Mouse (Mus musculus): ENCODE data around the gene Zrsr1.

Zrsr1 gene

DNA sequence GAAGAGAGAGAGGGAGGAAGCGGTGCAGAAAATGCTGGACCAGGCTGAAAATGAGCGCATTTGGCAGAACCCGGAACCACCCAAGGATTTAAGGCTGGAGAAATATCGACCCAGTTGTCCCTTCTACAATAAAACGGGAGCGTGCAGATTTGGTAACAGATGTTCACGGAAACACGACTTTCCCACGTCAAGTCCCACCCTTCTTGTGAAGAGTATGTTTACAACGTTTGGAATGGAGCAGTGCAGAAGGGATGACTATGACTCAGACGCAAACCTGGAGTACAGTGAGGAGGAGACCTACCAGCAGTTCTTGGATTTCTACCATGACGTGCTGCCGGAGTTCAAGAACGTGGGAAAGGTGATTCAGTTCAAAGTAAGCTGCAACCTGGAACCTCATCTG lies 1.8 kb downstream of the Zrsr1 start:
- DNase-seq, result no peak

DNA sequence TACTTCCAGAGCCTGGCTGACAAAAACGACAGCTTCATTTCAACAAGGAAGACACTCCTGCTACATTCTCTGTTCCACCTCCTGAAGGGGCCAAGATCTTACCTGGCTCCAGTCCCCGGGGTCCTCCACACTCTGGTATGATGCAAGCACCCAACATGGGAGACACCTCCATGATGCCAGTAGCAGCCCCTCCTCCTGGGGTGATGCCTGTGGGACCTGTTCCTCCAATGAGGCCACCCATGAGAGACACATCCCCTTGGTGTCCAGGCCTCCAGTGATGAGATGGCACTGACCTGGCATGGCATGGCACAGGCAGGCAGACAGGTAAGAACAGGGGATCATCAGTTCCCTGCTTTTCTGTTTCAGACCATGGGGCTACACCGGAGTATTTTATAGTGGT lies 6.4 kb downstream of the Zrsr1 start:
- no peak for DNase-seq

GRCm38 (mm10) chr11:22978711-22979110 lies 6.9 kb downstream of the Zrsr1 start:
- peak; percentile 79 to 86 for DNase-seq

- no peak for DNase-seq
Observed at GRCm38 (mm10) chr11:22979221-22979620, 7.4 kb downstream of the Zrsr1 start.

DNA sequence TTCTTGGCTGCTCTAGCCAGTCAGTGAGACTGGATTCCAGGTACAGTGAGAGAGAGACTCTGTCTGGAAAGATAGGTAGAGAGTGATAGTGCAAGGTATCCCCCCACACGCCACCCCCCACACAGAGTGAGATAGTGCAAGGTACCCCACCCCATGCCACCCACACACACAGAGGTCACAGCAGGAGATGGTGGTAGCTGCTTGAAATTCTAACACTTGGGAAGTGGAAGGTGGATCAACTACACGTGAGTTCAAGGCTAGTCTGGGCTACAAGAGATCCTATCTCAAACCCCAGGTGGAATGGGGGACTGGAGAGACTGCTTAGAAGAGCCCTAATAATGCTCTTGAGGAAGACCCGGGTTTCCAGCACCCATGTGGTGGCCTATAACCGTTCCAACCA lies 9.2 kb downstream of the Zrsr1 start:
- DNase-seq, result no peak

GRCm38 (mm10) chr11:22981543-22981950 lies 9.7 kb downstream of the Zrsr1 start:
- DNase-seq, result peak in 1 of 2 experiments; percentile 31

GRCm38 (mm10) chr11:22981984-22982757 lies 10.4 kb downstream of the Zrsr1 start, which contains the start of the genes Gm28048 and Commd1:
Gene Gm28048, minus strand, starts transcription at chr11:22982090.
Gene Commd1, minus strand, starts transcription at chr11:22982382.
- peak; percentile 98 to 99 for DNase-seq

DNA sequence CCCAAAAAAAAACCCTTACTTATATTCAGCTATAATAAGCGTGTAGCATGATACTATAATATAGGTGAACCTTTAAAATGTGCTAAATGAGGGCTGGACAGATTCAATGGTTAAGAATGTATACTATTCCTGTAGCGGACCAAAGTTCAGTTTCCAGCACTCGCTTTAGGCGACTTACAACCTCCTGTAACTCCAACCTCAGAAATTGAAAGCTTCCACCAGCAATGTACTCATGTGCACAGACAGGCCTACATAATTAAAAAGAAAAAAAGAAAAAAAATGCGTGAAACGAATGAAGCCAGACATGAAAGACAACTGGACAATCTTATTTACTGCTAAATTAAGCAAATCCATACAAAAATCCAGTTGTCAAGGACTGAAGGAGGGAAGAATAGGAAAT lies 11.0 kb downstream of the Zrsr1 start:
- no peak for DNase-seq

DNA sequence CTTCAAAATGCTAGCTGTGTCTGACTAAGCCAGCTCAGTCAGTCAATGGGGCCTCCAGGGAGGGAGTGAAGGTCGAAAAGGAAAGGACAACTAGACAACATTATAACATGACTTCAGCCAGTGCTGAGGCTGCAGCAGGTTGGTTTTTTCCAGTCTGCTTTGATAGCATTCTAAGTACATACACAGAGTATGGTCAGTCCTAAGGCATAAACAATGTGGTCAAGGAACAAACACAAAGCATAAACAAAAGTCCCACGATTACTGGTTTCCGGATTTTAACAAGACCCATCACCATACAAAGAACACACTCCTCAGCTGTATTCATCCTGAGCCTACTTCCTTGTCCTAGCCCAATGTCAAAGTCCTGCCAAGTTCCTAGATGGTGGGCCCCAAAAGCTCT lies 13.7 kb downstream of the Zrsr1 start:
- no peak for DNase-seq

GRCm38 (mm10) chr11:22987357-22987756 lies 15.6 kb downstream of the Zrsr1 start:
- DNase-seq, result peak; percentile 68 to 77

GRCm38 (mm10) chr11:22989786-22990185 lies 18.0 kb downstream of the Zrsr1 start:
- no peak for DNase-seq

- DNase-seq, result peak; percentile 93 to 96
Observed at GRCm38 (mm10) chr11:22990393-22991126, 18.8 kb downstream of the Zrsr1 start, which contains the start of gene Cct4. Gene Cct4, plus strand, starts transcription at chr11:22990519.

DNA sequence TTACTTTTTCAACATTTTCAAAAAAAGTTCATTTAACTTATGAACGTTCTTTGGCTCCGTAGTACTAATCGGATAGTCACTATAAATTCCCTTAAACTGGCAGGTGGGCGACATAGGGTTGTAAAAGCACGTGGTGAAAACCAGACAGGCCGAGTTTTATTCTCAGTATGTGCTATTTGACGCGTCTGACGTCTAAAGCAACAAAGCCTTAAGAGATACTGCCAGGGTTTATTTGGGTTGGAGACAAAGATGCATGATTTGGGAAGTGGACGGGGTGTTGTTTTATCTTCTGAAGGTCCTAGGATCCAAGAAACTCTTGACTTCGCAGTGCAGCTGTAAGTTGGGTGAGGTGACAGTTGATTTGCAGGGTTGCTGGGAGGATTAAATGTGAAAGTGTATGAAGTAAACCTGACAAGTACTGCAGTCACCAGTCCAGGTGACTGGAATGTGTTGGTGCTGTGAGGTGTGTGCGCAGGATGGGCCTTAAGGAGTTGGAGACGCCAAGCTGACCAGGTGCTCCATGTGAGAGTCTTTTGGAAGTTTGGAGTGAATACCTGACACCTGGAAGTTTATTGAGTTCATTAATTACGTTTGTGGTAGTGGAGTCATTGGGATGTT lies 19.5 kb downstream of the Zrsr1 start:
- DNase-seq, result no peak

DNA sequence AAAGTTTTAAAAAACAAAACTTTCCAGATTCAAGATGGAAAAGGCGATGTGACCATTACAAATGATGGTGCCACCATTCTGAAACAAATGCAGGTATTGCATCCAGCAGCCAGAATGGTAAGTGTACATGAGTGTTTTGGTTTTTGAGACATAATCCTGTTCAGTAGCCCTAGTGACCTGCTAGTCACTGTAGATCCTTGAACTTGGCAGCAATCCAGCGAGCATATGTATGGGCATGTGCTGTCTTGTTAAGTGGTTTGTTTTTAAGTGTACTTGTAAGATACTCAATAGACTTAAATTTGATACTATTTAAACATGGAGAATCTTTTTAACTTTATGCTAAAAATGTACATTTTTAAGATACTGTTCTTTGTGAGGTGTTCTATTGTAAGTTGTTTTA lies 22.5 kb downstream of the Zrsr1 start:
- DNase-seq, result peak in 1 of 2 experiments; percentile 43

GRCm38 (mm10) chr11:22995461-22995860 lies 23.7 kb downstream of the Zrsr1 start:
- no peak for DNase-seq

- DNase-seq, result no peak
Observed at GRCm38 (mm10) chr11:22998308-22998707, 26.5 kb downstream of the Zrsr1 start.

DNA sequence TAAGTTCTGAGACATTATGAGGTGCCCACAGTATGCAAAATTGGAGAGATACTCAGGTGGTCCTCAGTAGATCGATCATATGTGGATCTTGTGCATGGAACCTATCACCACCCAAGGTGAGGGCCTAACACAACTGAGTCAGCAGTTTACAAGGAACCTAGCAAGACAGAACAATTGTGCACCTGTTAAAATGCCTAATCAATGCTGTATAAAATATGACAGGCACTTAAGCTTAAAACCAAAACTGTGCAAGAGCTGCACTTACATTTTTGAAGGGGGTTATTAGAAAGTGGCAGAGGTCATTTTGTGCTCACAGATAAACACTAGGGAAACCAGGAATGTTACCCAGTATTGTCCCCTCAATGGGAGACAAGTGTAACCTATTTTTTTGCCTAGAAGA lies 33.5 kb downstream of the Zrsr1 start:
- no peak for DNase-seq

DNA sequence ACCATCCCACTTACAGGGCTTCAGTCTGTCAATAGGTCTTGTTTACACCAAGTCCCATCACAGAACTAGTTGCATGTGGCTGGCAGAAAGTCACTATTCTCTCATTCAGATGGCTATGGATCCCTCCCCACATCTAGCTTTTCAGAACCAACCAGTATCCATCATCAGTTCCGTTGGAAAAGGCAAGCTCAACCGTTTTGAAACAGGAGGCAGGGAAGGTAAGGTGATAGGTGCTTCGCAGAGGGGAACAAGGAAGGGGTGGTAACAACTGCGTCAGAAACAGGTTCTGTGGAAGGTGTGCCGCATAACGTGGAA lies 35.3 kb downstream of the Zrsr1 start:
- DNase-seq, result no peak

DNA sequence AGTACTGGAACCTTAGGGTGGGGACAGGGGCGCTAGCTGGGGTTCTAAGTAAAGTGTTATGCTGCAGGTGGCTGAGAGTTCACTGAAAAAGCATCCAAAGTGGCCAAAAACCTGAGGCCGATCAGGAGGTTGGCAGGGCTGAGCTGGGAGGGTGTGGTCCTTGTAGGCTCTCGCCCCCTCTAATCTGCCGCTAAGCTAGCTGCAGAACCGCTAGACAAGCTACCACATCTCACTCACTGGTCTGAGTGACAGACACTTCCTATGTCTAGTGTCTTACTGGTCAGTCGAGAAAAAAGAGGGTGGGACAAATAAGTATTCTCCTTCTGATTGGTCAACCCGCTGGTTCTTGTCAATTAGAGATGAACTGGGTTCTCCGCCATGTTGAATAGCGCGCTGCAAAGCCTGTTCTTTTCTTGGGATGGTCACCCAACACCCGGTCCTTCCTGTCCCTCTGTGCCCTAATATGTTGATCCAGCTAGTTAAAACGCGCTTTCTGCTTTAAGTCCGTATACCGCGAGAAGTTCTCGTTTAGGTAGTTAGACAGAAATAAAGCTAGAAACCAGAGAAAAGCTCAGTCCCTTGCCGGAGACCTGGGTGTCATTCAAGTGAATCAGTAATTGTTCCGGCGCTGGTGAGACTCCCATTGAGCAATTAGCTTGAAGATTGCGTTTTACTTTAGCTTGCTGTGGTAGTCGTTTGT lies 35.8 kb downstream of the Zrsr1 start, which contains the start of gene Fam161a:
TSS of gene Fam161a (plus strand) at position 51 of the 700 bp plus-strand sequence.
- DNase-seq, result peak; percentile 84 to 92

DNA sequence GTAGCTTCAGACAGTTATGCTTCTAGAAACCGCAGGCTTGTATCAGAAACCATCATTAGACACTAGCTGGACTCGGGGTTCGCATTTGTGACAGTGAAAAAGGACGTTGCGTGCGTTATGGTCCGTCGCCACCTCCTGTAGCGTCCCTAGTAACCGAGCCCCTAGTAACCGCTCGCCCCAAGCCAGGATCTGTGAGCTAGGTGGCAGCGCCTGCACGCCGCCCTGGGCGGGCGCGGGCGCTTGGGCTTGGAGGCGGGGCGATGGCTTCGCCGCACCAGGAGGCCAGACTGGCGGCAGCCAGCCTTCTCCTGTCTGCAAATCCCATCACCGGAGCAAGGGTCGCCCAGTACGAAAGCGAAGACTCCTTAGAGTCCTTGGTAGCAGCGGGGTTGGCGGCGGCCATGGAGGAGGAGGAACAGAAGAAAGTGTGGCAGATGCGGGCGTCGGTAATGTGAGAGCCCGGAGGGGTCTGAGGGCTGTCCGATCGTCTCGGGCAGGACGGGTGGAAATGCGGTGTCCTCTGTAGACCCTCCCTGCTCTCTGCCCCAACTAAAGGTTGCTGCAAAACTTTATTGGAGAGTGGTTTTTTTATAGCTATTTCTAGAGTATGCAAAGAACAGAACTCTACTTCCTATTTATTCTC lies 36.5 kb downstream of the Zrsr1 start:
- DNase-seq, result peak; percentile 87 to 90

DNA sequence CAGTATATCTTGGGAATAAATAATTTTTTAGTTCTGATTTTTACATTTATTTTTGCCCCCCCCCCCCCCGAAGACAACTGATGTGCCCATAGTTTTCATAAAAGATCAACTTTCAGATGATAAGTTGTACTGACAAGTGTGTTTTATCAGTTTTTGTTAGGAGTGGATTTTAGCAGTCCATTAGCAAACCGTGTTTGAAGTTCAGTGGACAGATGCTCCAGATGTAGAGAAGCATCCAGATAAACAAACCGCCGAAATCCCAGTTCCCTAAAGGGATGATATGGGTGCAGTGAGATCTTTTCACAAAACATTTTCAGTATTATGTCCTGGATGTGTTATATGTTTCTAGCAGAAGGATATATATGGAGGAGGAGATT lies 37.0 kb downstream of the Zrsr1 start:
- no peak for DNase-seq

DNA sequence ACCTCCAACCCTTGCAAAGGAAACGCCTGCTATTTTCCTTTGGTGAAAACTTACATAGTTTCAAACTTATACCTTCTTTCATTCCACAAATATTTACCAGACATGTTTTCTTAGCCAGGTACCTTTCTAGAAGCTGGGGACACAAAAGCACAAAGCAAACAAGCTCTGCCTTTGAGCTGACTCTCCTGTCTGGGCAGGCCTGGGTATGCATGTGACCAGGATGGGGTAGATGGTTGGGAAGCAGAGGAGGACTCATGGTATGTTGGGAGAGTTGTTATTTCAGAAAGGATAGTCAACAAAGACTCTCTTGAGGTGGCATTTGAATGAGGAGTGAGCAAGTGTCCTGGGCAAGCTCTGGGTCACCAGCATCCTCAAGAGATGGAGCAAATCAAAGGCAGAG lies 41.3 kb downstream of the Zrsr1 start:
- no peak for DNase-seq

All from cerebellum, postnatal 14 days (tissue).